Mouse (Mus musculus): ENCODE results near the gene Dbp.

DNA sequence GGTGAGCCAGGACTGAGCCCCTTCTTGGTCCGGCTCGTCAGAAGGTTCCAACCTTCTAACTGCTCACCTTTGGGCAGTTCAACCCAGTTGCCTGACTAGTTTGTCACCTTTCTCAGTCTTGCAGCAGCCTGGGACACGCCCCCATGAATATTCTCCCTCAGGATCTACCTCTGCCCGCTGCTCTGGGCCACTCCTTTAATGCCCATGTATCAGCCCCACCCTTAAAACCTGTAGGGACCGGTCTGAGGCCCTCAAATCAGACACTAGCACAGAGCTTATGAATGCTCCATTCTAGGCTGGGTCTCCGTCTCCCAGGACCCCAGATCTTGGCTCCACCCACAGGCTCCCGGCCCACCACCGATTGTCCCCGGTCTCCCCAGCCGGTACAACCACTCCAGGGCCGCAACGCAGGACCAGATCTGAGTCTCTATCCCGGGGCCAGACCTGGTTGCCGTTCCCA lies 9.8 kb downstream of the Dbp start:
- TF ChIP-seq CTCF (IDR thresholded peaks at IDR 0.05; ENCODE audit: low read depth, low read length), result no peak
- TF ChIP-seq POLR2A (IDR thresholded peaks at IDR 0.05; ENCODE audit: borderline replicate concordance, low read depth, low read length), result no peak
